Mouse (Mus musculus) embryo, embryonic 9.5 days (tissue): ENCODE measurements around the gene B4galt3.

Experiments
- DNase-seq: peaks from one replicate; pipeline ENCODE4 v3.0.0-alpha.2; 2017; ENCODE audit errors: extremely low spot score

B4galt3 gene

GRCm38 (mm10) chr1:171263185-171263611 is 6.9 kb upstream of the B4galt3 start:
- no peak for DNase-seq

GRCm38 (mm10) chr1:171263666-171264461 is 6.3 kb upstream of the B4galt3 start:
- no peak for DNase-seq

- DNase-seq: no peak
Measured at GRCm38 (mm10) chr1:171265971-171266744, 4.0 kb upstream of the B4galt3 start.

- DNase-seq: no peak
Measured at GRCm38 (mm10) chr1:171268341-171268740, 1.8 kb upstream of the B4galt3 start.

- DNase-seq: no peak
Measured at GRCm38 (mm10) chr1:171270573-171270900, 409 bp downstream of the B4galt3 start.

GRCm38 (mm10) chr1:171271196-171271595 is 1.1 kb downstream of the B4galt3 start:
- DNase-seq: no peak

- no peak for DNase-seq
Measured at GRCm38 (mm10) chr1:171271622-171272021, 1.5 kb downstream of the B4galt3 start.

GRCm38 (mm10) chr1:171272086-171272485 is 2.0 kb downstream of the B4galt3 start:
- DNase-seq: no peak

- no peak for DNase-seq
Measured at GRCm38 (mm10) chr1:171274171-171274570, 4.0 kb downstream of the B4galt3 start.

- DNase-seq: no peak
Measured at GRCm38 (mm10) chr1:171275144-171275734, 5.1 kb downstream of the B4galt3 start.

- DNase-seq: no peak
Measured at GRCm38 (mm10) chr1:171276110-171276748, 6.1 kb downstream of the B4galt3 start.

- no peak for DNase-seq
Measured at GRCm38 (mm10) chr1:171277736-171278135, 7.6 kb downstream of the B4galt3 start.

- no peak for DNase-seq
Measured at GRCm38 (mm10) chr1:171278436-171278835, 8.3 kb downstream of the B4galt3 start.

- no peak for DNase-seq
Measured at GRCm38 (mm10) chr1:171279012-171279705, 9.0 kb downstream of the B4galt3 start.

- no peak for DNase-seq
Measured at GRCm38 (mm10) chr1:171279721-171280120, 9.6 kb downstream of the B4galt3 start.

- DNase-seq: no peak
Measured at GRCm38 (mm10) chr1:171280250-171280915, 10.3 kb downstream of the B4galt3 start.

GRCm38 (mm10) chr1:171280916-171281527 is 10.9 kb downstream of the B4galt3 start, which contains the start of gene Ppox:
Gene Ppox (minus strand): TSS chr1:171281186.
- DNase-seq: peak; percentile 91

- DNase-seq: peak; percentile 80
Measured at GRCm38 (mm10) chr1:171281528-171281923, 11.4 kb downstream of the B4galt3 start.

GRCm38 (mm10) chr1:171282086-171282805 is 12.1 kb downstream of the B4galt3 start:
- DNase-seq: no peak
